Mouse (Mus musculus) NIH3T3 (cell line): ENCODE measurements around the gene Zfp169.

Source experiments
- DNase-seq: peaks from one replicate; pipeline ENCODE4 v3.0.0-alpha.2; 2012; ENCODE audit warnings: low read depth

Zfp169 gene

GRCm38 (mm10) chr13:48515861-48516260, 2.6 kb upstream of the Zfp169 start:
- no peak for DNase-seq

GRCm38 (mm10) chr13:48508661-48509060, 4.6 kb downstream of the Zfp169 start:
- DNase-seq: no peak

- no peak for DNase-seq
Observed at GRCm38 (mm10) chr13:48502422-48502821, 10.8 kb downstream of the Zfp169 start.

- DNase-seq: peak; percentile 88
Observed at GRCm38 (mm10) chr13:48498676-48499075, 14.6 kb downstream of the Zfp169 start.

GRCm38 (mm10) chr13:48497693-48498221, 15.5 kb downstream of the Zfp169 start:
- peak; percentile 22 for DNase-seq

GRCm38 (mm10) chr13:48493183-48493582, 20.1 kb downstream of the Zfp169 start:
- DNase-seq: peak; percentile 49

- DNase-seq: no peak
Observed at GRCm38 (mm10) chr13:48490396-48491182, 22.7 kb downstream of the Zfp169 start.

GRCm38 (mm10) chr13:48483606-48484005, 29.6 kb downstream of the Zfp169 start:
- no peak for DNase-seq

- DNase-seq: no peak
Observed at GRCm38 (mm10) chr13:48468656-48469180, 44.5 kb downstream of the Zfp169 start.

GRCm38 (mm10) chr13:48466186-48466585, 47.1 kb downstream of the Zfp169 start:
- DNase-seq: no peak

GRCm38 (mm10) chr13:48464170-48464569, 49.1 kb downstream of the Zfp169 start:
- peak; percentile 84 for DNase-seq

GRCm38 (mm10) chr13:48459280-48459679, 54.0 kb downstream of the Zfp169 start:
- no peak for DNase-seq

GRCm38 (mm10) chr13:48448119-48448518, 65.1 kb downstream of the Zfp169 start:
- peak; percentile 52 for DNase-seq

GRCm38 (mm10) chr13:48443996-48444395, 69.3 kb downstream of the Zfp169 start:
- DNase-seq: no peak

- no peak for DNase-seq
Observed at GRCm38 (mm10) chr13:48438321-48438720, 74.9 kb downstream of the Zfp169 start.
